Mouse (Mus musculus): ENCODE data around the gene Slc46a2.

Gene Slc46a2

DNA sequence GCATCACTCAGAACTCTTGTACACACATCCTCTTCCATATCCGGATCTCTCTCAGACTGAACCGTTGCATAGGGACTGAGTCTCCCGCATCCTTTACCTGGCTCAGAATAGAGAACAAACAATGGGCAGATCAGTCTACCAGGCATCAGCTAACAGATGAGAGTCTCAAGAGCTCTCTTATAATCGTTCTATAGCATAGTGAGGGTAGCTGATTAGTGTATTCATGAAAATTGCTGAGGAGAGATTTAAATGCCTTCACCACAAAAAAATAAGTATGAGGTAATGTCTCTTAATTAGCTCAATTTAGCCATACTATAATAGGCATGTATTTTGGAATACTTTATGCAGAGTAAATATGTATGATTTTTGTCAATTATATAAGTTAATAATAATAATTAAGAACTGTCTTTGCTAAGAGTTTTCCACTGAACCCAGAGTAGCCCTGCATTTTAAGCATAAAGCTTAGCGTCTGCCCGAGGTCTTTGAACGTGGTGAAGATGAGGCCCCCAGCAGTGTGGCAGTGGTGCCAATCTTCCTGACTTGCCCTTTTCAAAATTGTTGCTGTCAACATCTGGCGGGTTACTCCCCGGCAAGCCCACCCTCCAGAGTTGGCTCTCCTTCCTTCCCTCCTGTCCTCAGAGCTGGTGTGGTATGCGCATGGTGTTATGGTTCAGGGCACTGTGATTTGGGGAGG, 23.0 kb downstream of the Slc46a2 start:
- DNase-seq (ENCODE audit: low read depth): no peak

DNA sequence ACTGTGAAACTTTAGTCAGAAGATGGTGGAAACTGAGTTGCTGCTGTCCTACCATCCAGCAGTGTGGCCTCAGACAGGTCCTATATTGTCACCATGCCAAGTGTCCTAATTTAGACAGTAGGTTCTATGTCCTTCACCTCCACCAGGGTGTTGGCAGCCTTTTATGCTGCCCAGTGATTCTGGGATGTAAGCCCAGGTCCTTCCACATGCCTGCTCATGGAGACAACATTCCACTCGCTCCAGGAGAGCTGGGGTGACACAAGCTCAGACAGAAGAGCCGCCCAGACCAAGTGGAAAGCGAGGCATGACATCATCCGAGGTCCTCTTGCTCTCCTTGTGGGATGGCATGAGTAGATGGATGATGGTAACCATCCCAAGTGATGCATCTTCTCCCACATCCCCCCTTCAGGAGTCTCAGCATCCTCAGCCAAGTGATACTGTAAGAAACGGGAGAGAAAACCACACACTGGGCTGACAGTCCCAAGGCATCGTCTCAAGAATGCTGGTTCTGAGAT, 24.7 kb downstream of the Slc46a2 start:
- DNase-seq (ENCODE audit: low read depth): no peak

DNA sequence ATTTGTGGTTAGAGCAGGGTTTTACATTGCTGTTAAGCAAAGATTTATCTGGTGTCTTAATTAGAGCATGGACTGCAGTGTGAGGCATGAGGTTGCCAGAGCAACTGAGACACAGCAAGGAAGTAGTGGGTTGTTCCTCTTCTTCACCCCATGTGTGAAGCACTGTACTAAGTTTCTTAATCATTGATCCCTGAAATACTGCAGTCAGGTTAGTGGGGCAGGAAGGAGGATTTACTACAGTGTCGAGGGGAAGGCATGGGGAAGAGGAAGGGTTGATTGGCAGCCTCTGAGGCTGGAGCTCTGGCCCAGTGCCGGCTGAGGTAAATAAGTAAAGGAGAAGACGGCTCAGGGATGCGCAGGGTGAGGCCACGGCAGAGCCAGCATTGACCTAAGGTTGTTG, 26.8 kb downstream of the Slc46a2 start:
- no peak for DNase-seq (ENCODE audit: low read depth)

DNA sequence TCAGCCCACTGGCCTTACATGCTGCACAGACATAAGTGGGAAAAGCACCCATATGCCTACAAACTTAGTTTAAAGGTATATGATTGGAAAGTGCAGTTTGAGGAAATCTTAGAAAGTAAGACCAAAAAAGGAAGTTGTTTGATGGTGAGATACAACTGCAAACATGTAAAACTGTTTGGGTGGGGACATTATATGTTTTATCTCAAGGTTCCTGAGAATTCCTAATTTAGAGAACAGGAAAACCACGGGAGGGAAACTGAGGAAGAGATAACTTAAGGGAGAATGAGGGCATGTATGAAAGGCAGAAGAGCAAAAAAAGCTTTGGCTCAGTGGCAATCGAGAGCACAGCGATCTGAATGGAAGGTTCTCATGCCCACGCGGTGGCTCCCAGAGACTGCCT, 27.8 kb downstream of the Slc46a2 start:
- no peak for DNase-seq (ENCODE audit: low read depth)

DNA sequence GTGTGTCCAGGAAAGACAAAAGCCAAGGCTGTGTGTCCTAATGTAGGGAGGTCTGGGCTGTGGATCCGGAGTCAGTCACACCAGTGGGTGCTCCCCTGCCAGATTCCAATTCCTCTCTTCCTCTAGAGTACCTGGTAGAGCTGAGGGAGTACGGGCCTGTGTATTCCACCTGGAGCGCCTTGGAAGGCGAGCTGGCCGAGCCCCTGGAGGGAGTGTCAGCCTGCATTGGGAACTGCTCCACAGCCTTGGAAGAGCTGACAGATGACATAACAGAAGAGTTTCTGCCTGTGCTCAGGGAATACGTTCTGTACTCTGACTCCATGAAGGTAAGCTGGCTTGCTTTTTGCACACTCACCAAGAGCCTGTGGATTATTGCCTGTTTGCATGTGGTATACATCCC, 28.6 kb downstream of the Slc46a2 start:
- DNase-seq (ENCODE audit: low read depth): no peak

DNA sequence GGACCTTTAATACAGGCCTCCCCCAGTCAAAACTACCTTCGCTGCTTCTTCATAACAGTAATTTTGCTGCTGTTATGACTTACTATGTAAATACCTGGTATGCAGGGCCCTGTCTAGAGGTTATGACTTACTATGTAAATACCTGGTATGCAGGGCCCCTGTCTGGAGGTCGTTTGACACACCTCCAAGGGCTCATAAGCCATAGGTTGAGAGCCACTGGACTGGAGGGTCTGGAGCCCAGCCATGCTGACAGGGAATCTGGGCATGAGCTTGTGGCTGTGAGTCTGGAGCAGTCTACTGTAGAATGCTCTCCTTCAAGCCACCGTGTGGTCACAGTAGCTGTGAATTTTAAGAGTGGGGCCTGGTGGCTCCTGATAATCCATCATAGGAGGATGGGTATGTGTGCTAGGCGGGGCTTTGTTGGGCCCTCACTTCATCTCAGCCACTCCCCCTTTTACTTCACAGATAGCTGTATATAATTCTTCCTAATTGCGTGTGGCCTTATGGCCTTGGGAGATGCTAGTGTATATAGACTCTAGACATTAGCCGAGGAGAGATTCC, 30.6 kb downstream of the Slc46a2 start:
- DNase-seq (ENCODE audit: low read depth): no peak

DNA sequence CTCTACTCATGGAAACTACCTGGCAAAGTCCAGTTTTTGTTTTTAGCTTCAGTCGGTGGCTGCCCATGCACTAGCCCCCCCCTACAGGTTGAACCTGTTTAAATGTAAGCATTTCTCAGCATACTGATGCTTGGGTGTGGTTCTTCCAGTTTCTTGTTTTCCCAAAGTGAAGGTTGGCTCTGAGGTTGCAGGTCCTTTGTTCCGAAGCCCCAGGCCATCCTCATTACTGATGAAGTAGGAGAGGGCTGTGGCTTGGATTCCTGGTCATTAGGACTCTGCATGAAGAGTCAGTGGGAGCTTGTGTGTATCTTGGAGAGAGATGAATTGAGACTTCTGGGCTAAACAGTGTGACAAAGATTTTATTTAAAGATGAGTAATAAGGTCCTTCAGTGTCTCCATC, 33.6 kb downstream of the Slc46a2 start:
- no peak for DNase-seq (ENCODE audit: low read depth)

DNA sequence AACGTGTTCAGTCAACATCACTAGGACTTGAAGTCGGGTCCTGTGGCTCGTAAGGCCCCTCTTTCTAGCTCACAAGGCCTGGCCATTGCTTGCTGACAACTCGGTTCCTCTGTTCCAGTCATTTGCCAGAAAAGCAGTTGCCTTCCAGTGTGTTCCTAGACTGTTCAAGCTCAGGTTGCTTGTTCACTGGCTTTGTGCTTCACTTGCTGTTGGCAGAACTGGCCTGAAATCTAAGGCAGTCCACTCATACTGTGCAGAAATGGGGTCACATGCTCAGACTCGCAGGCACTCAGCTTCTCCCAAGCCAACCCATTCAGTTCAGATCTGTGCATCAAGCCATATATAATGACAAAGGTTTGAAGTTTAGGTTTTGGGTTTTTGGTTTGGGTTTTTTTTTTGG, 34.1 kb downstream of the Slc46a2 start:
- no peak for DNase-seq (ENCODE audit: low read depth)

DNA sequence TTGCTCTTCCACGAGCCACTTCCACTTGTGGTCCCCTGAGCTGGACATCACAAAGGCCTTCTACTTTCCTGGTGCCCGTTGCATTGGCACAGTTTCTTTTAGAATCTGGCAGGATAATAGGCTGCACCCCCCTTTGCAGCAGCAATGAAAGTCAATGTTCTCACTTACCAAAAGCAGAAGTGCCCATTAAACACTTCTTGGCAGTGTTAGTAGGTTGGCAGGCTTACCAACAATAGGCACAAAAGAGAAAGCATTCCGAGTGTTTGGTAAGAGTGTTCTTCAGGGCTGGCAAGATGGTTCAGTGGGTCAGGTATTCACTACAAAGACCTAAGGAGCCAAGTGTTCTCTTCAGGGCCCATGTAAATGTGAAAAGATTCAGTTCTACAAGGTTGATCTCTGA, 35.4 kb downstream of the Slc46a2 start:
- no peak for DNase-seq (ENCODE audit: low read depth)

DNA sequence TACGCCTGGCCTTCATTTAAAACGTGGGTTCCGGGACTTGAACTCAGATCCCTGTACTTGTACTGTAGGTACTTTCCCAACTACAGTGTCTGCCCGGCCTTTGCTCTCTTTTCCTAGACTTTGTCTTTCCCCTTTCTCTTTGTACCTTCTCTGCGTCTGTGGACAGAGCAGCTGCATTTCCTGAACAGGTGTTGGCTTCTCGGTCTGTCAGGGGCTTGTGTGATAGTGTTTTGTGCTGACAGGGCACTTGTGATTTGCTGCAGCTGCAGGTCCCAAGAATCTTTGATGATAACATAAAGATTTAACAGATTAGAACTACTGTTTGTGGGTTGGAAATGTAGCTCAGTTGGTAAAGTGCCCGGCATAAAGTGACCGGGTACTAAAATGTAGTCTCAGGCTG, 36.3 kb downstream of the Slc46a2 start:
- no peak for DNase-seq (ENCODE audit: low read depth)

DNA sequence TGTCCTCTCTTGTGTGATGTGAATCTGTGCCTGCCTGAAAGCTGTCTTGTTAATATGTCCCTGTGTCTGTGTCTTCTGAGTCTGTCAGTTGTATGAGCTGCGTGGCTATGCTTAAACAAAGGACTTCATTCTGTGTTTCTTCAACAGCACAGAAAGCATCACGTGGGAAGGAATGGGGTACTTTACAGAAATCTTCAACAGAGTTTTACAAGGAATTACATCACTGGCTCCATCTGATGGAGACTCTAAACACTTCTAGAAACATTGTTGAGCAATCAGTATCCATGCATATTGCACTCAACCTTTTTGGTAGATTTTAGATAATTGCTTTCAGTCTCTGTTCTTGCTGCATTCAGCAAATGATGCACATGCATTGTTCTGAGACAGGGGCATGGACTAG, 37.8 kb downstream of the Slc46a2 start:
- no peak for DNase-seq (ENCODE audit: low read depth)

DNA sequence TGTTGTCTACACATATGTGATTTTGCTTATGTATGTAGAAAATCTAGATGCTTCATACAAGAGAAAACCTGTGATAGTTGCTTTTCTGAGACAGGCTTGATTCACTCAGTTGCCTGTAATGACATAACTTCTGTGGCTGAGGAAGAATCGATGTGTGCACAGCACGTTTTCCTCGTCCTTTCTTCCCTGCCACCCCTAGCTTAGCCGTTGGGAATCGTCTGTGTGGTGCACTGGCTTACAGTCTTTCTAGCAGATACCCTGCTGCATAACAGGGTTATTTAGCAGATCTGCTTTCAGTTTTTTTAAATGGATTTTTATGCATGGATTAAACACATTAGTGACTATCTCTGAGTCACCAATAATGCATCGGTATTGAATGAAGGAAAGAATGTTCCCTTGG, 38.3 kb downstream of the Slc46a2 start:
- DNase-seq (ENCODE audit: low read depth): no peak

DNA sequence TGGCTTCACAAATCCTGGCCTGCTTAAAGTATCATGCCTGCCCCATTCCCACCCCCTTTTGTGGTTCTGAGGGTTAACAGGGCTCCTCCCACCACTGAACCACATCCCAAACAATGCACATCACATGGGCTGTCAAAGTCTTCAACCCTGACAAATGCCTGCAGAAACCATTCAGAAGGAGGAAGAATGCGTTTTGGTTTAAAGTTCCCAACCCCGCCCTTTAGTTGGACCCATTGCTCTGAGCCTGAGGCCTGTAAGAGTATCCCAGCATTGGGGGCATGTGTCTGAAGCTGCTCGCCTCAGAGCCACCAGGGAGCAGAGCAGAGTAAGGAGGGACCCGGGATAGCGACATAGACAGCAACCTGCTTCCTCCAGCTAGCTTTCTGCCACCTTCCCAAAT, 41.0 kb downstream of the Slc46a2 start:
- no peak for DNase-seq (ENCODE audit: low read depth)

DNA sequence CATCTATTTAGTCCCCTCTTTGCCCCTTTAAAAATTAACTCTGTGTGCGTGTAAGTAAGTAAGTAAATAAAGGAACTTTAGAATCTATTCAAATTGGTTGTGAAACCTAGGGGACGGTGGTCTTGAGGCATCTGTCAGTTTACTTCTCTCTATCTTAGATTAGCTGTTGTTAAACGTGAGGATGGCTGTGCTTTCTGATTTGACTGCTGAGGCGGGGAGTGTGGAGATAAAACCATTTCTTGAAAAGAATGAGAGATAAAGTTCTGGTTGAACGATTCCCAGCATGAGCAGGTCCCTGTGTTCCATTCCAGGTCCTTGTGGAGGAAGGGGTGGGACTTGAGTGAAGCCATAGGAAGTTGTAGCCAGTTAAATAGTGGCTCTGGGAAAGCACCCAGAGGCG, 41.6 kb downstream of the Slc46a2 start:
- no peak for DNase-seq (ENCODE audit: low read depth)

DNA sequence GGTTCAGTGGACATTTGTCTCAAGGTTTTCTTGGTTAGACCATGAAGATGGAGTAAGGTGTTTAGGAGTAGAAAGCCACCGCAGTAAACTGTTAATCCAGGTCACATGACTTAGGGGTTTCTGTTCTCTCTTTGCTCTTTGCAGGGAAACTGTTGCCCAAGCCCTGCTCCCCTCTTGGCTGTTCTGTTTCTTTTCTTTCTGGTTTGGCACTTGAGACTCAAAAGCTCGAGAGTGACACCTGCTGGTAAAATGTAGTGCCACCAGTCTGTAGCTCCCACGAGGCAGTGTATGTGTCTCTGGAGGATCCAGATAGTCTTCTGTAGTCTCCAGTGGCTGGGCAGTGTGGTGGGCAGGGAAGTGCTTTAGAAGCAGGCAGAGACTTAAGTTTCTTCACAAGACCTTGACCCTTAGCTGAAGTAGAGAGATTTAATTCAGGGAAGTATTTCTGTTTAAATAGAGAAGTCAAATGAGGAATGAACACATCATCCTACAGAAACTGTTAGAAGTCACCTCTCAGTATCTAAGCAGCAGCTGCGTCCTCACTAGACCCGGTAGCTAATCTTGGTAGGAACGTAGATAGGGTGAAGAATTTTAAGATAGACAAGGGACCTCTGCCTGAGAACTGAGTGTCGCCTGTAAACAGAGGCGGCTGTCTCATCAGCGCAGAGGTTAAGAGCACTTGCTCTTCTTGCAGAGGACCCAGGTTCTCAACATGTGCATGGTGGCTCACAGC, 43.8 kb downstream of the Slc46a2 start:
- DNase-seq (ENCODE audit: low read depth): peak; percentile 81

DNA sequence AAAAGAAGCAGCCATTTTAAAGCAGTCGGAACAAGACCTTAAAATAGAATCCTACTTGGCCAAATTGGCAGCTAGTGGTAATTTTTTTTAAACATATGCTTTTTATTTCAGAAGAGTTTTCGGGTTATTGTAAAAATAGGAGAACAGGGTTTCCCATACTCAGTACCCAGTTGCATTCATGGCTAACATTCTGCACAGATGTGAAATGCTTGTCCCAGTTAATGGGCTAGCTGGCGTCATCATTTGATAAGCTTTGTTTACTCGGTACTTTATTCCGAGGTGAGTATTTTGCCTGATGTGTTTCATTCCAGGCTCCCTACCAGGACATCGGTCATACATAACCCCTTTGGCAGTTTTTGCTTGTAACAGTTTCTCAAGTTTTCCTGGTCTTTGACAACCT, 44.4 kb downstream of the Slc46a2 start:
- no peak for DNase-seq (ENCODE audit: low read depth)

DNA sequence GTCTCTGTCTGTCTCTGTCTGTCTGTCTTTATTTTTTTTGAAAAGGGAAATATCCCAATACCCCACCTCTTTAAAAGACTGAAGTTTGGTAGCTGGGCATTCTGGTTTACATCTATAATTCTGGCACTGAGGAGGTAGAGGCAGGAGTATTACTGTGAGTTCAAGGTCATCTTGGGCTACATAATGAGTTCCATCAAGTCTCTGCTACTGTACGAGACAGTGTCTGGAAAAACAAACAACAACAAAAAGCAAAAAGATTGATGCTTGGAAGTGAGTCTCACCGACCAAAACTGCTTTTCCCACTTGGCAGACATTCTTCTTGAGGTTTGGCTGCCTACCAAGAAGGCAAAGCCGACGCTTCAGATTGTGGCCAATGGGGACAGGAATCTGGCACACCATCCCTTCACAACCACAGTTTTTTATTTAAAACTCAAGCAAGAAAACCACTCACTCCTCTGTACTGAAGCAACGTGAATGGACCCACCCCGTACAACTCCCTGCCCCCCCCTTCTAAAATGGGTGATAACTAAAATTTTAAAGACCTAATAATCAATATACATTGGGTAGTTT, 45.3 kb downstream of the Slc46a2 start:
- no peak for DNase-seq (ENCODE audit: low read depth)

DNA sequence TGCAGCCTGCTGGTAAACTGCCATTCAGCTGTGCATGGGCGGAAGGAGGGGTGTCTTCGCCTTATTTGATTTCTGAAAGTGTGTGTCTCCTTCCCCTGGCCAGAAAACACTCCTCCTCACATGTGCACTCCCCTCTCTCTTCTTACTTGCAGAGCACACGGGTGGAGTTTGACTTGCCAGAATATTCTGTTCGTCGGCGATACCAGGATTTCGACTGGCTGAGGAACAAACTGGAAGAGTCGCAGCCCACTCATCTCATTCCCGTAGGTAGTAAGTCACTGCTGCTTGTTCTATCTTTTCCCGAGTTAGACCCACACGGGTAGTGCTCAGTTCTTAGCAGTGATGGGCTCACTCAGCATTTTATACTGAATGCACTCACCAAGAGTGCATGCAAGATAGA, 46.8 kb downstream of the Slc46a2 start:
- DNase-seq (ENCODE audit: low read depth): no peak

DNA sequence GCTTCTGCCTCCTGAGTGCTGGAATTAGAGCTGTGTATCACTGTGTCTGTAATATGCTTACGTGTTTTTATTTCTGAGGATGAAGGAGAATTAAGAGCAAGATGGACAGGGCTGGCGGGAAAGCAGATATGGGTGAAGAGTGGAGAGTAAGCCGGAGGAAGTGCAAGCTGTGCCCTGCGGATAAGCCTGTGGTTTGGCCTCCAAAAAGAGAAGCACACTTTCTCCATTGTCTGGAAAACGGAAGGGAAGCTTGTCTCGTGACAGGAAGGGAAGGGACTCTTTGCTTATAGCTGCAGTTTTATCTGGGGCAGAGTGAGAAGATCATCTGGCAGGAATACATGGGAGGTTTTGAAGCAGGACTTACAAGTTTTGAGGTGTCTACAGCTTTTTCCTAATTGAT, 51.0 kb downstream of the Slc46a2 start:
- DNase-seq (ENCODE audit: low read depth): peak; percentile 43

DNA sequence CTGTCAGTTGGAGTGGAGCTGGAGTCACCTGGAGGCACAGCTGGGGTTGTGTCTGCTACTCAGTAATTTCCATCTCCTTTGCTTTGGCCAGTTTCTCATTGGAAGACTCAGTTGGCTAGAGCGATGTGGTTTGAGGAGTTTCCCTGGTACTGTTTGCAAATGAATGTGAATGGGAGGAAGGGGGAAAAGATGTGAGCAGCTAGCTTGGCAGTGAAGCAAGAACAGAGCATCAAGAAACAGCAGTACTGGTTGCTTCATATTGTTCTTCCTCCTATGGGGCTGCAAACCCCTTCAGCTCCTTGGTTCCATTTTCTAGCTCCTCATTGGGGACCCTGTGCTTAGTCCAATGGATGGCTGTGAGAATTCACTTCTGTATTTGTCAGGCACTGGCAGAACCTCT, 52.5 kb downstream of the Slc46a2 start:
- DNase-seq (ENCODE audit: low read depth): no peak

DNA sequence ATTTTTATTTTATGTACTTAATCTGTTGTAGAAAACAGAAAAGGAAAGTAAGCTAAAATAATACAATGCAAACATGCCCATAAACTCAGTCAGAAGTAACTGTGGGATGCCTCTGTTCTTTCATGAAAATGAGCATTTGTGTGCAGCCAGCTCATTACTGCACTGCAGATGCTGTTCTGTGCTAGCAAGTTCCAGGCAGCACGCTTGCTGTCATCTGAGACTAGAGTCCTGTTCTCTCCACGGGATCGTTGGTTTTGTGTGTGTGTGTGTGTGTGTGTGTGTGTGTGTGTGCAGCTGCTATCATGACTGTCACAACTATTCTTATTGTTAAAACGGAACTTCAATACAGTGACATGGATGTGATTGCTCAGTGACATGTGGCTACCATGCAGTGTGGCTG, 53.0 kb downstream of the Slc46a2 start:
- DNase-seq (ENCODE audit: low read depth): no peak

DNA sequence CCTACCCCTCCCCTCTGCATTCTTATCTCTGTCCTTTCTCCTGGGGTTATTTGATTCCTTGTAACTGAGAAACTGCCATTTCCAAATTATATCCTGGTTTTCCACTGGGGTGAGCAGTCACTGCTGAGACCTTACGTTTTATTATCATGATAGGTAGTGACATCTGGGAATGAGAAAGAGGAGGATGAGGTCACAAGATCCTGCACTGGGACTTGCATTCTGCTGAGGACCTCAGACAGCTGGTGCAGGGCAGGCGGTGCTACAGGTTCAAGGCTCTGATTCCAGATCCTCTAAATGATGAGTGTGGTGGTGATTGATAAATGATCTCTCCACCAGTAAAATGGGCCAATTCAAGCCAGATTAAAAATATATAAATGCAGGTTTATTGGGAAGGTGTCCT, 54.4 kb downstream of the Slc46a2 start:
- DNase-seq (ENCODE audit: low read depth): no peak
